Mouse (Mus musculus): ENCODE measurements around the gene Myt1l. TPM values are rescaled to one million over a fixed set of nuclear protein-coding genes. Genes with fewer than 3 reads are reported as not detected.
A peak's percentile ranks its signal among the peaks of the same experiment; 100 is the strongest.

The Myt1l gene
- polyA plus RNA-seq, 1 experiment, result not detected

DNA sequence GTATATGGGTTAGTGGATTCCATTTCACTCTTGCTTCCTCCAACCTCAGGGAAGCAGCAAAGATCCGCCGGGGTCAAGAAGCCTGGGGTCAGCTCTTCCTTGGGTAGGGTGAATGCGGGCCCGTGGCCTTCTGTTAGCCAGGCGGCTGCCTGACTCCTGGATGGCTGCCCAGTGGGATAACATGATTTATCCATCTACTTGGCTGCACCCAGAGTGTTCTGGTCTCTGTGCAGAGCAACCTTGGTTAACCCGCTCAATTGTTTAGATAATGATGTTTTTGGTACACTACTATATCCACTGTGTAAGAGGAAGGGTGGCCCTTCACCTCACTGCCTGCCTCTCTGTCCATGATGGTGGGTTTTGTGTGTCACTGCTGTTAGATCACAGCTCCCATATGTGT, 423.9 kb downstream of the Myt1l start:
- DNase-seq, result peak; percentile 91
- H3K27me3 ChIP-seq (replicated peaks; ENCODE audit: control insufficient read depth, insufficient read depth, low read length), result no peaks in the 10 kb centered on the region
- no peak overlapping the region for H3K4me3 ChIP-seq (ENCODE audit: insufficient read depth, low read depth, low read length)
- no peaks in the 10 kb centered on the region for H3K36me3 ChIP-seq (ENCODE audit: control insufficient read depth, insufficient read depth, low read length)
- peaks cover 31% of the 10 kb centered on the region for H3K4me1 ChIP-seq (ENCODE audit: control insufficient read depth, insufficient read depth, low read length)
- peak overlapping the region; percentile 40 for H3K27ac ChIP-seq (ENCODE audit: insufficient read depth, low read depth, low read length)
- TF ChIP-seq POLR2A (IDR thresholded peaks at IDR 0.05; ENCODE audit: low read depth, low read length), result no peak
- 35% methylated on average over 6 of the region's 6 CpGs for WGBS

- H3K4me3 ChIP-seq (ENCODE audit: insufficient read depth, low read depth, low read length), result no peak overlapping the region
- H3K36me3 ChIP-seq (ENCODE audit: control insufficient read depth, insufficient read depth, low read length), result no peaks in the 10 kb centered on the region
- TF ChIP-seq POLR2A (IDR thresholded peaks at IDR 0.05; ENCODE audit: low read depth, low read length), result no peak
- no peak for TF ChIP-seq CTCF (conservative IDR thresholded peaks at IDR 0.05; ENCODE audit: insufficient read depth, insufficient read length, low read depth, low read length)
- peaks cover 31% of the 10 kb centered on the region for H3K4me1 ChIP-seq (ENCODE audit: control insufficient read depth, insufficient read depth, low read length)
- no peak overlapping the region for H3K27ac ChIP-seq (ENCODE audit: insufficient read depth, low read depth, low read length)
- no peak for DNase-seq
- no peaks in the 10 kb centered on the region for H3K27me3 ChIP-seq (replicated peaks; ENCODE audit: control insufficient read depth, insufficient read depth, low read length)
- WGBS, result 59% methylated on average over 11 of the region's 11 CpGs
Measured at GRCm38 (mm10) chr12:29953999-29954398, 425.8 kb downstream of the Myt1l start.

DNA sequence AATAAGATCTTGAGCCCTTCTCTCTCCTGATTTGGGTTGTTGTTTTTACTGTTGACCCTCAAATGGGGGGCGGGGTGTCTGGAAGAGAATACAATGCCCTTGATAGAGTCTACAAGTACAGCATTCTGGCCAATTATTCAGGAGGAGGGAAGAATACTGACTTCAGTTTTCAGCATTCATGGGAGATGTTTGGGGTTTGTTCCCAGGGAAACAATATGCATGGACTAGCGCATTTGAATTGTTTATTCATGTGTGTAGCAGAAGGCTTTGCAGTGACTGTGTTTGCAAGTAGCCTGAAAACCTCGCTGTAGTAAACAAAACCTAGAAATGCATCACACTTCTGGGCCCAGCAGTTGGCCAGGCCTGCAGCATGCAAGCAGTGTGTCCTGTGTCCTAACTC, 426.3 kb downstream of the Myt1l start:
- 65% methylated on average over 3 of the region's 3 CpGs for WGBS
- no peak for TF ChIP-seq CTCF (conservative IDR thresholded peaks at IDR 0.05; ENCODE audit: insufficient read depth, insufficient read length, low read depth, low read length)
- TF ChIP-seq POLR2A (IDR thresholded peaks at IDR 0.05; ENCODE audit: low read depth, low read length), result no peak
- Histone ChIP-seq H3K4me1 (ENCODE audit: control insufficient read depth, insufficient read depth, low read length) (peaks cover 31% of the 10 kb centered on the region), H3K36me3 (ENCODE audit: control insufficient read depth, insufficient read depth, low read length) (no peaks in the 10 kb centered on the region), H3K27ac (ENCODE audit: insufficient read depth, low read depth, low read length) (no peak overlapping the region), H3K4me3 (ENCODE audit: insufficient read depth, low read depth, low read length) (no peak overlapping the region), H3K27me3 (replicated peaks; ENCODE audit: control insufficient read depth, insufficient read depth, low read length) (no peaks in the 10 kb centered on the region)
- no peak for DNase-seq

DNA sequence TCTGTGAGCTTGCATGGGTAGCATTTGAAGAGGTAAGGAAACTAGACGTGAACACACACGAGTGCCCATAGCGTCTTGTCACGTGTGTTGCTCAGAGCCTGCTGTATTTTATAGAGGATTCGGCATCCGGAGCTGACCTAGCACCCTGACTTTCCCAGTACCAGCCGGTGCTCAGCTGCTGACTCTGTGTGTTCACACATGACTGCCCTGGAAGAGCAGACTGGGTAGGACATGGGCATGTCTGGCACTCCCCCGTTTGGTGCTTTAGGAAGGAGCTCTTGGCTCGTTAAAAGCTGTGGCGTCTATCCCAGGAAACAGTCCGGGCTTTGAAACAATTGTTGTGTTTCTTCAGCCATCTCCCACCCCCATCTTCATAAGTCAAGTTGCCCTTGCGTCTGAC, 428.8 kb downstream of the Myt1l start:
- H3K4me3 ChIP-seq (ENCODE audit: insufficient read depth, low read depth, low read length), result no peak overlapping the region
- no peaks in the 10 kb centered on the region for H3K27me3 ChIP-seq (replicated peaks; ENCODE audit: control insufficient read depth, insufficient read depth, low read length)
- H3K27ac ChIP-seq (ENCODE audit: insufficient read depth, low read depth, low read length), result no peak overlapping the region; the same call in 1 of the 2 replicates
- TF ChIP-seq POLR2A (IDR thresholded peaks at IDR 0.05; ENCODE audit: low read depth, low read length) (no peak), CTCF (conservative IDR thresholded peaks at IDR 0.05; ENCODE audit: insufficient read depth, insufficient read length, low read depth, low read length) (no peak)
- 11% methylated on average over 12 of the region's 12 CpGs for WGBS
- peak; percentile 88 for DNase-seq
- H3K36me3 ChIP-seq (ENCODE audit: control insufficient read depth, insufficient read depth, low read length), result no peaks in the 10 kb centered on the region
- H3K4me1 ChIP-seq (ENCODE audit: control insufficient read depth, insufficient read depth, low read length), result peaks cover 24% of the 10 kb centered on the region

DNA sequence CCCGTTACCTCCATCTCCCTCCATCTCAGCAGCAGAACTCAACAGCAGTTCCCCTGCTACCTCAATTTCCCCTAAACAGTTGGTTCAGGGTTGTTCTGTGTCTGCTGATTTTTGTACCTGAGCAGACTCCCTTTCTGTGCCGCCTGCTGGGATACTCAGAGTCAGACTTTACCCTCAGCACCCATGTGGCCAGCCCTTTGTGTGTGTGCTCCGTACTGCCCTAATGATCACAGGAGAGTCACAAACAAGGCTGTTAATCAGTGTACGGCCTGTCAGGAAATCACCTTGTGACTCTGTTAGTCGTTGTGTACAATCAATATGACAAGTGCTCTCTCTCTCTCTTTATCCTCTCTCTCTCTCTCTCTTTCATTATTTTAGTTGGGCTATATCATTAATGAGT, 430.5 kb downstream of the Myt1l start:
- peak overlapping the region; percentile 22; the same call in 1 of the 2 replicates for H3K27ac ChIP-seq (ENCODE audit: insufficient read depth, low read depth, low read length)
- no peak for TF ChIP-seq POLR2A (IDR thresholded peaks at IDR 0.05; ENCODE audit: low read depth, low read length)
- TF ChIP-seq CTCF (conservative IDR thresholded peaks at IDR 0.05; ENCODE audit: insufficient read depth, insufficient read length, low read depth, low read length), result no peak
- peaks cover 14% of the 10 kb centered on the region; the same call in 1 of the 2 replicates for H3K4me1 ChIP-seq (ENCODE audit: control insufficient read depth, insufficient read depth, low read length)
- no peaks in the 10 kb centered on the region for H3K27me3 ChIP-seq (replicated peaks; ENCODE audit: control insufficient read depth, insufficient read depth, low read length)
- H3K4me3 ChIP-seq (ENCODE audit: insufficient read depth, low read depth, low read length), result no peak overlapping the region
- peak; percentile 89 for DNase-seq
- H3K36me3 ChIP-seq (ENCODE audit: control insufficient read depth, insufficient read depth, low read length), result no peaks in the 10 kb centered on the region
- WGBS, result 38% methylated on average over 5 of the region's 5 CpGs

GRCm38 (mm10) chr12:29961041-29961440, 432.9 kb downstream of the Myt1l start:
- H3K27ac ChIP-seq (ENCODE audit: insufficient read depth, low read depth, low read length), result no peak overlapping the region

GRCm38 (mm10) chr12:29965016-29965415, 436.8 kb downstream of the Myt1l start:
- H3K27me3 ChIP-seq (replicated peaks; ENCODE audit: control insufficient read depth, insufficient read depth, low read length), result no peaks in the 10 kb centered on the region
- WGBS, result 66% methylated on average over 6 of the region's 6 CpGs
- H3K4me3 ChIP-seq (ENCODE audit: insufficient read depth, low read depth, low read length), result no peak overlapping the region
- DNase-seq, result no peak
- H3K27ac ChIP-seq (ENCODE audit: insufficient read depth, low read depth, low read length), result no peak overlapping the region
- H3K4me1 ChIP-seq (ENCODE audit: control insufficient read depth, insufficient read depth, low read length), result no peaks in the 10 kb centered on the region
- TF ChIP-seq POLR2A (IDR thresholded peaks at IDR 0.05; ENCODE audit: low read depth, low read length), result no peak
- TF ChIP-seq CTCF (conservative IDR thresholded peaks at IDR 0.05; ENCODE audit: insufficient read depth, insufficient read length, low read depth, low read length), result no peak
- H3K36me3 ChIP-seq (ENCODE audit: control insufficient read depth, insufficient read depth, low read length), result no peaks in the 10 kb centered on the region

More at GRCm38 (mm10) chr12:29961041-29961440, 432.9 kb downstream of the Myt1l start:
- peak; percentile 42 for DNase-seq
- H3K4me3 ChIP-seq (ENCODE audit: insufficient read depth, low read depth, low read length), result no peak overlapping the region
- 97% methylated on average over 1 of the region's 1 CpGs for WGBS
- no peaks in the 10 kb centered on the region for H3K27me3 ChIP-seq (replicated peaks; ENCODE audit: control insufficient read depth, insufficient read depth, low read length)
- H3K36me3 ChIP-seq (ENCODE audit: control insufficient read depth, insufficient read depth, low read length), result no peaks in the 10 kb centered on the region
- peaks cover 5% of the 10 kb centered on the region; the same call in 1 of the 2 replicates for H3K4me1 ChIP-seq (ENCODE audit: control insufficient read depth, insufficient read depth, low read length)
- TF ChIP-seq POLR2A (IDR thresholded peaks at IDR 0.05; ENCODE audit: low read depth, low read length) (no peak), CTCF (conservative IDR thresholded peaks at IDR 0.05; ENCODE audit: insufficient read depth, insufficient read length, low read depth, low read length) (no peak)

Data from kidney, adult 2 months (tissue).